Mouse (Mus musculus) CD4-positive, CD25-positive, alpha-beta regulatory T cell, adult 4 months (primary cell): ENCODE results near the gene Tmem43. TPM values are rescaled to one million over a fixed set of nuclear protein-coding genes. Genes with fewer than 3 reads are reported as not detected.
A peak's percentile ranks its signal among the peaks of the same experiment; 100 is the strongest.
"Not testable (repeated sequence)": the region's sequence is repeated elsewhere in the genome, so short reads cannot be mapped to it uniquely, and the experiment has no call there.

ENCODE experiments used
- ATAC-seq: one replicate; pipeline ENCODE4 v1.8.0; 2017
- polyA plus RNA-seq, 2 experiments: library from polyadenylated mRNA; unstranded; fragments of 100-300 nt; shearing (Covaris generic); gene quantifications; one replicate each; pipeline ENCODE4 v1.2.1; 2017

Tmem43 gene
- polyA plus RNA-seq, result 10 to 100 TPM; 62.2 to 99.3 TPM

- ATAC-seq, result peak; percentile 95
These were observed at the start of gene Tmem43, which contains the start of gene Chchd4 for GRCm38 (mm10) chr6:91472868-91473804. Gene Tmem43 (plus strand): TSS chr6:91473703. Gene Chchd4 (minus strand): TSS chr6:91473546.

- ATAC-seq, result no peak
These were observed 49.4 kb upstream of the Tmem43 start for GRCm38 (mm10) chr6:91424151-91424550.

- peak; percentile 97 for ATAC-seq
These were observed 32.9 kb upstream of the Tmem43 start for GRCm38 (mm10) chr6:91440474-91441144.

- ATAC-seq, result peak; percentile 48
These were observed 32.3 kb upstream of the Tmem43 start for GRCm38 (mm10) chr6:91441145-91441662.

- no peak for ATAC-seq
These were observed 28.2 kb upstream of the Tmem43 start for GRCm38 (mm10) chr6:91445316-91445715.

GRCm38 (mm10) chr6:91449472-91450225, 23.9 kb upstream of the Tmem43 start:
- ATAC-seq, result no peak

GRCm38 (mm10) chr6:91452056-91452455, 21.4 kb upstream of the Tmem43 start:
- no peak for ATAC-seq

GRCm38 (mm10) chr6:91454546-91454945, 19.0 kb upstream of the Tmem43 start:
- ATAC-seq, result no peak

- ATAC-seq, result no peak
These were observed 14.0 kb upstream of the Tmem43 start for GRCm38 (mm10) chr6:91459471-91459870.

GRCm38 (mm10) chr6:91465756-91466155, 7.7 kb upstream of the Tmem43 start:
- no peak for ATAC-seq

- no peak for ATAC-seq
These were observed 6.4 kb upstream of the Tmem43 start for GRCm38 (mm10) chr6:91467106-91467505.

- ATAC-seq, result no peak
These were observed 2.8 kb upstream of the Tmem43 start for GRCm38 (mm10) chr6:91470712-91471111.

- ATAC-seq, result not testable (repeated sequence)
These were observed 2.1 kb upstream of the Tmem43 start for GRCm38 (mm10) chr6:91471427-91471826.

- no peak for ATAC-seq
These were observed 1.2 kb upstream of the Tmem43 start for GRCm38 (mm10) chr6:91472319-91472718.

GRCm38 (mm10) chr6:91473805-91474440, 420 bp downstream of the Tmem43 start:
- peak; percentile 13 for ATAC-seq

- ATAC-seq, result no peak
These were observed 1.1 kb downstream of the Tmem43 start for GRCm38 (mm10) chr6:91474441-91475190.

- no peak for ATAC-seq
These were observed 3.0 kb downstream of the Tmem43 start for GRCm38 (mm10) chr6:91476541-91476940.

GRCm38 (mm10) chr6:91483371-91483770, 9.9 kb downstream of the Tmem43 start:
- no peak for ATAC-seq

- no peak for ATAC-seq
These were observed 13.4 kb downstream of the Tmem43 start for GRCm38 (mm10) chr6:91486736-91487453.

GRCm38 (mm10) chr6:91488496-91489212, 15.2 kb downstream of the Tmem43 start:
- ATAC-seq, result peak; percentile 57
